Mouse (Mus musculus) adrenal gland, adult 10 weeks (tissue): ENCODE data around the gene Cldn16. TPM values are rescaled to one million over a fixed set of nuclear protein-coding genes. Genes with fewer than 3 reads are reported as not detected.

ENCODE experiments used
- polyA plus RNA-seq: library from polyadenylated mRNA; stranded (reverse); fragments of 350-450 nt; fragmentation: Illumina TruSeq; extraction: RNeasy Lipid Tissue Mini Kit (QIAGEN cat#74804); gene quantifications from one replicate; pipeline ENCODE4 v1.2.3, GENCODE M21; 2014; ENCODE audit warnings: low read depth, low replicate concordance

Gene Cldn16
- not detected for polyA plus RNA-seq

GRCm38 (mm10) chr16:26462835-26463234 is at the start of gene Cldn16:
Gene Cldn16 (plus strand): TSS chr16:26463135.

DNA sequence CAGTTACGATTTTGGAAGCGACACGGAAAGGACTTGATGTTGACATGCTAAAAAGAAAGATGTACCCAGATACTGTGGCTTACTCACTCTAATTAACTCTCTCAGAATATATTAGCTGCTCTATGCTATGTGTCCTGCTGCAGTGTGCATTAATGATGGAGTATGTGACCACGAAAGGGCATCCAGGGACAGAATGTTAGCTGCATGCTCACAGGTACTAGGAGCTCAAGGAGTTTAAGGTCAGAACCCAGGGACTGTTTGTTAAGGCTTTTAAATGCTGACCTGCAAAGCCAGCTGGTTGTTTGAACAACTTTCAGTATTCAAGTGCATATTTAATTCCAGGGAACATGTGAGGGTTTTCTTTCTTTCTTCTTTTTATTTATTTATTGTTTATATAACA is 63.7 kb downstream of the Cldn16 start, which contains the start of gene Tmem207:
TSS of gene Tmem207 (minus strand) at position 101 of the 400 bp plus-strand sequence.

Other genes with a start within 250 kb of the Cldn16 start
- 50.8 TPM for gene Cldn1, start 91.3 kb upstream of the Cldn16 start, polyA plus RNA-seq
- not detected for gene Tmem207, start 63.6 kb downstream of the Cldn16 start, polyA plus RNA-seq
- 23.7 TPM for gene Il1rap, start 118.6 kb downstream of the Cldn16 start, polyA plus RNA-seq